Mouse (Mus musculus) liver, embryonic 16.5 days (tissue): ENCODE measurements at regions not wholly inside any gene's neighbourhood (a gene's known extent, or its start where the extent isn't known, plus 50 kb on each side); places are given as distances from the start of the nearest gene placed in this dataset.

ENCODE experiments used
- ATAC-seq: fragments of 200-750 bp; cut with Nextera tagmentation; 2 replicates; pipeline ENCODE4 v1.8.0; 2017; ENCODE audit warnings: low read depth, mild to moderate bottlenecking, moderate number of reproducible peaks, moderate library complexity
- H3K27ac ChIP-seq: fragments of 300-500 bp; sonication (generic); 2 replicates; pipeline ENCODE4 v1.5.1; 2014; ENCODE audit warnings: mild to moderate bottlenecking, low read length
- H3K27me3 ChIP-seq: fragments of 300-500 bp; sonication (generic); 2 replicates; pipeline ENCODE4 v1.6.1; 2014; ENCODE audit warnings: low read depth, low read length, mixed read lengths; ENCODE audit not compliant: control insufficient read depth, insufficient read depth
- H3K36me3 ChIP-seq: fragments of 300-500 bp; sonication (generic); 2 replicates; pipeline ENCODE4 v1.6.1; 2014; ENCODE audit warnings: mild to moderate bottlenecking; ENCODE audit not compliant: control insufficient read depth, insufficient read depth
- H3K4me1 ChIP-seq: fragments of 300-500 bp; sonication (generic); 2 replicates; pipeline ENCODE4 v1.6.1; 2014; ENCODE audit warnings: low read depth, low read length, mixed read lengths; ENCODE audit not compliant: control insufficient read depth
- H3K4me2 ChIP-seq: fragments of 300-500 bp; sonication (generic); 2 replicates; pipeline ENCODE4 v1.6.1; 2014; ENCODE audit warnings: low read depth, low read length, mixed read lengths
- H3K4me3 ChIP-seq: fragments of 300-500 bp; sonication (generic); 2 replicates; pipeline ENCODE4 v1.5.1; 2014; ENCODE audit warnings: low read depth, mild to moderate bottlenecking, low read length
- H3K9ac ChIP-seq: fragments of 300-500 bp; sonication (generic); 2 replicates; pipeline ENCODE4 v1.6.1; 2014; ENCODE audit warnings: low read depth, low read length
- H3K9me3 ChIP-seq: fragments of 300-500 bp; sonication (generic); replicated peaks from 2 replicates; pipeline ENCODE4 v1.6.1; 2016; ENCODE audit warnings: low read length; ENCODE audit not compliant: control insufficient read depth
- WGBS: fragments of 180-500 bp; shearing (Covaris S2); extraction: QIAGEN DNeasy Blood & Tissue Kit; methylation state at CpG from one replicate; pipeline ENCODE4 v1.1.7; 2014; ENCODE audit not compliant: insufficient replicate concordance; 5-methylcytosine and 5-hydroxymethylcytosine counted together

DNA sequence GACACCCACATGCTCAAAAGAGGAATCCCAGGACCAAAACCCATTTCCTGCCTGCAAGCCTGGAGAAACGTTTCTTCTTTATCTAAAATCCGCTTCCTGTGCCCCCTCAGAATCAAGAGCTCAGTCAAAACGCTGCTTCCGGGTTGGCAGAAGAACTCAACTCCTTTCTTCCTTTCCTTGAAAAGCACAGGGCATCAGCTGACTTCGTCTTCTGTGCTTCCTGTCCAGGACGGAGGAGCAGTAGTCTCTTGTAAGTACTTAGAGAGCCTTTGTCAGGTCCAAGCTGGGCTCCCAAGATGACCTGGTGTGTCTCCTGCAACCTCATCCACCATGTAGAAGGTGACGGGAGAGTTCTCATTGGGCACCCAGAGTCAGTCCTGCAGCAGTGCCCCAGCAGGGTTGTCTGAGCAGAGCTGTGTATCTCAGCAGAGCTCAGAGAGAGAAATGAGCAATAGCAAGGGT is 199.3 kb upstream of the 4930412O13Rik start:
- WGBS, result 12% methylated on average over 7 of the region's 7 CpGs
- no peak overlapping the region for H3K4me2 ChIP-seq
- H3K9me3 ChIP-seq, result no peaks in the 10 kb centered on the region
- H3K4me1 ChIP-seq, result no peaks in the 10 kb centered on the region
- H3K27ac ChIP-seq, result no peak overlapping the region
- H3K27me3 ChIP-seq, result no peaks in the 10 kb centered on the region
- no peak overlapping the region for H3K4me3 ChIP-seq
- no peaks in the 10 kb centered on the region for H3K36me3 ChIP-seq
- no peak overlapping the region for H3K9ac ChIP-seq
- ATAC-seq, result no peak

DNA sequence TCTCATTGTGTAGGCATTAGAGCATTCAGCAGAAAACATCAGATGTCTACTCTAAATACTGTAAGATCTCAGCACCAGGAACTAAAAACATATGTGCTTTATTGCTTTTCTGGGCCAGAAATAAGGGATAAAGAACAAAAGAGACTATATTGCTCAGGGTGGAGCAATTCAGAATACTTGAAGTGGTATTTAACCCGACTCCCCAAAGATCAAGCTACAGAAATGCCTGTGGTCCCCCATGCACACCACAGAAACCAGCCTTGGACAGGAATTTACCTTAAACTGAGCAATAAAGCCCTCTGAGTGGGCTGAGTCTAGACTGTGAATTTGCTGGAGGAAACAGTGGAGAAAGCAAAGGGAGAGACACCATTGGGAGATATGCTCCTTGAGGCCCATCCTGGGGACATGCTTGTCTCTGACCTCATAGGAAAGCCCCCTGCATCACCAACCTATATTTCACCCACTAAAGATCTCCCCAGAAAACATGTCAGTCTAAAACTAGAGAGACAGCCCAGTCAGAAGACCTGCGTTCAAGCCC is 197.3 kb upstream of the 4930412O13Rik start:
- Histone ChIP-seq H3K27me3 (no peaks in the 10 kb centered on the region), H3K9me3 (no peaks in the 10 kb centered on the region), H3K4me3 (no peak overlapping the region), H3K36me3 (no peaks in the 10 kb centered on the region), H3K4me1 (no peaks in the 10 kb centered on the region), H3K9ac (no peak overlapping the region), H3K4me2 (no peak overlapping the region), H3K27ac (no peak overlapping the region)
- WGBS, result 66% methylated on average over 2 of the region's 2 CpGs
- no peak for ATAC-seq

DNA sequence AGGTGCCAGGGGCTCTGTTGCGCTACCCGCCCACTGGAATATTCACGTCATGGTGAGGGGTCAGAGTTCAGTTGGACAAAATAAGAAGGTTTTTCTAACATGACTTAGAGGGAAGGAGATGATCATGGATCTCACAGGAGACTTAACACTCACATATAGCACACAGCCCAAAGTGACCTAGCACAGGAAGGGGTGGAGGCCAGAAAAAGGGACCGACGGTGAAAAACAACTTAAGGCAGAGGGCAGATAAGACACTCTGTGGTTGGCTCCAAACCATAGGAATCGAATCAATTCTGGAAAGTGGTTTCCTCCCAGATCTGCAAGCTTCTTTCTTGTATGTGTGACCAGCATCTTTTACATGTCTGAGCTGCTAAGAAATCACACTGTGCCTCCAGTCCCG is 192.9 kb upstream of the 4930412O13Rik start:
- Histone ChIP-seq H3K4me2 (no peak overlapping the region), H3K9me3 (no peaks in the 10 kb centered on the region), H3K27ac (no peak overlapping the region), H3K27me3 (no peaks in the 10 kb centered on the region), H3K4me1 (no peaks in the 10 kb centered on the region), H3K4me3 (no peak overlapping the region), H3K9ac (no peak overlapping the region), H3K36me3 (no peaks in the 10 kb centered on the region)
- 20% methylated on average over 7 of the region's 7 CpGs for WGBS
- no peak for ATAC-seq

DNA sequence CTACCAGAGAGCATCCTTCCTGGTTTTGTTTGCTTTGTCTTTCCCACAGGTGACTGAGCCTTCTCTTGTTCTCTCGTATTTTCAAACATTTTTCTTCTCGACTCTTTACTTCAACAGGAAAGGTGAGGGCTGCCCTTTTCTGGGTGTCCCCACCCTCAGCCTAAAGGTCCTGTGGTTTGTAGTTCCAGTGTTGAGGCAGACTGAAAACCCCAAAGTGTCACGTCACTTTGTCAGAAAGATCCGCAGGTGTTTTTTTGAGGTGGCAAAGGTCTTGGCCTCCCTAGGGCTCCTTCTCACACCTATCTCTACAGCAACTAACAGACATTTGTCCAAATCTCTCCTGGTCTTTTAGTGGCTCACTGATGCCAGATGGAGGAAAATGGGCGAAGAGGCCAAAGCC is 191.5 kb upstream of the 4930412O13Rik start:
- Histone ChIP-seq H3K36me3 (no peaks in the 10 kb centered on the region), H3K9ac (no peak overlapping the region), H3K4me2 (no peak overlapping the region), H3K27me3 (no peaks in the 10 kb centered on the region), H3K4me1 (no peaks in the 10 kb centered on the region), H3K4me3 (no peak overlapping the region), H3K9me3 (no peaks in the 10 kb centered on the region), H3K27ac (no peak overlapping the region)
- ATAC-seq, result no peak
- 47% methylated on average over 5 of the region's 5 CpGs for WGBS

DNA sequence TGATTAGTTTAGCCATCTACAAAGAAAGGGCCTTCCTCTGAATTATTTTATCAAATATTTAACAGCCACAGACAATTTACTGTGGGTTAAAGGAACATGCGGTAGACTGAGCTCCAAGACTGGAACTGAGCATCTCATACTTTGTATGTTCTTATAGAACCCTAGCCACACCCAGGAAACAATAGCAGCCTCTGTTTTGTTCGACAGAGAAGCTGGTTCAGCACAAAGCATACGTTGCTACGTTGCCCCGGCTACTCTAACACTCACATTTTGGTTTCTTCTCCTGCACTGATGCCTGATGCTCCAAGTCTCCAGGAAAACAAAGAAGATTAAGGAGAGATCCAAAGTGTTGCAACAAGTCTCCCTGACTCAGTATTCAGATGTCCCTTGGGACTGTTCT is 189.5 kb upstream of the 4930412O13Rik start:
- Histone ChIP-seq H3K4me3 (no peak overlapping the region), H3K4me2 (no peak overlapping the region)
- no peak for ATAC-seq

DNA sequence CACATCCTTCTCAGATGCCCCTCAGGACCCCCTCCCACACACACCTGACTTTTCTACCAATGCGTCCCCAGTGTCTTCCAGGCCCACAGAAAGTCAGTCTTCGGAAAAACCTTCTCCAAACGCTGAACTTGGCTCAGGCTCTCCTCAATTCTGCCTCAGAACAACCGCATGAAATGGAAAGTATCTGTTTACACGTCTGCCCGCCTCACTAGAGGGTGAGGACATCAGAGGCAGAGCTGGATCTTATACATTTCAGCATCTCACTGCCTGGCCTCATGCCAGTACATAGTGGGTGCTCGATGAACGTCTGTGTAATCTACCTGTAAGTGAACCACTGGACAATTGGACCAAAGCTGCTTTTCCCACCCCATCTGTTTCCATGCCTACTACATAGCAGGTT is 189.1 kb upstream of the 4930412O13Rik start:
- Histone ChIP-seq H3K4me1 (no peaks in the 10 kb centered on the region), H3K9me3 (no peaks in the 10 kb centered on the region), H3K4me2 (no peak overlapping the region), H3K4me3 (no peak overlapping the region), H3K27me3 (no peaks in the 10 kb centered on the region), H3K36me3 (no peaks in the 10 kb centered on the region), H3K27ac (no peak overlapping the region), H3K9ac (no peak overlapping the region)
- no peak for ATAC-seq
- 54% methylated on average over 8 of the region's 8 CpGs for WGBS

More for the DNA sequence above, 189.5 kb upstream of the 4930412O13Rik start:
- H3K36me3 ChIP-seq, result no peaks in the 10 kb centered on the region
- no peaks in the 10 kb centered on the region for H3K27me3 ChIP-seq
- H3K27ac ChIP-seq, result no peak overlapping the region
- no peaks in the 10 kb centered on the region for H3K4me1 ChIP-seq
- H3K9ac ChIP-seq, result no peak overlapping the region
- no peaks in the 10 kb centered on the region for H3K9me3 ChIP-seq
- WGBS, result 67% methylated on average over 5 of the region's 5 CpGs

DNA sequence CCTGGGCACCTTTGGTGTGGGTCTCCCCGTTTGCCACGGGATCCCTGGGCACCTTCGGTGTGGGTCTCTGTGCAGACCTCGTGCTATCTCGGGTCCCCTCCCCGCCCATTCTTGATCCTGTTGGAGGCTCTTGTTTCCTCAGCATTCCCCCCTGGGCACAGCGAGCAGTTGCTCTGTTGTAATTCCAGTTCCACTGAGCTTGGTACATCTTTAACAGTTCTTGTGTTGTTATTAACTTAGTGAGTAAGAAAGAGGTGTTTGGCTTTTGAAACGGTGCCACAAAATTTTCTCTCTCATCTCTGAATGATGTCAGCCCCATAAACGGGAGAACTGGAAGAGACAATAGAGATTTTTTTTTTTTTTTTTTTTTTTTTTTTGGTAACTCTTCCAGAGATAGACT is 187.7 kb upstream of the 4930412O13Rik start:
- 60% methylated on average over 9 of the region's 9 CpGs for WGBS
- no peaks in the 10 kb centered on the region for H3K9me3 ChIP-seq
- ATAC-seq, result no peak

DNA sequence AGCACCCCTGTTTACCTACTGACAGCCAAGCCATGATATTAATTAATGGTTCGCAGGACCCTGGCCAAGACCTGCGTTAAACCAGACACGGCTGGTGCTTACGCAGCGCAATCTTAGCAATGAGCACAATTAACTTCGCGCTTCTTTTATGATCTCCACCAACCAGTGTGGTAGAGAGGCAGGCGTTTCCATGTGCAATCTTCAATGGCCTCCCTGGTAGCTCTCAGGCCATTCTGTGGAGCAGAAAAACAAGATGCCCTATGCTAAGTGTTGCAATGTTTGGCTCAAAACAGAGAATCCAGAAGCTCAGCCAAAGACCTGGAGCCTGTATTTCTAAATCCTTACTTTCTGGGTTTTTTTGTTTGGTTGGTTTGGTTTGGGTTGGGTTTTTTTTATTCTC is 186.9 kb upstream of the 4930412O13Rik start:
- H3K27ac ChIP-seq, result no peak overlapping the region
- ATAC-seq, result no peak
- H3K4me1 ChIP-seq, result no peaks in the 10 kb centered on the region
- H3K4me2 ChIP-seq, result no peak overlapping the region
- H3K27me3 ChIP-seq, result no peaks in the 10 kb centered on the region
- H3K36me3 ChIP-seq, result no peaks in the 10 kb centered on the region
- 85% methylated on average over 8 of the region's 8 CpGs for WGBS
- no peak overlapping the region for H3K4me3 ChIP-seq
- no peaks in the 10 kb centered on the region for H3K9me3 ChIP-seq
- H3K9ac ChIP-seq, result no peak overlapping the region

More for the DNA sequence above, 187.7 kb upstream of the 4930412O13Rik start:
- H3K4me3 ChIP-seq, result no peak overlapping the region
- H3K4me1 ChIP-seq, result no peaks in the 10 kb centered on the region
- H3K4me2 ChIP-seq, result no peak overlapping the region
- no peaks in the 10 kb centered on the region for H3K36me3 ChIP-seq
- H3K27ac ChIP-seq, result no peak overlapping the region
- no peak overlapping the region for H3K9ac ChIP-seq
- no peaks in the 10 kb centered on the region for H3K27me3 ChIP-seq

DNA sequence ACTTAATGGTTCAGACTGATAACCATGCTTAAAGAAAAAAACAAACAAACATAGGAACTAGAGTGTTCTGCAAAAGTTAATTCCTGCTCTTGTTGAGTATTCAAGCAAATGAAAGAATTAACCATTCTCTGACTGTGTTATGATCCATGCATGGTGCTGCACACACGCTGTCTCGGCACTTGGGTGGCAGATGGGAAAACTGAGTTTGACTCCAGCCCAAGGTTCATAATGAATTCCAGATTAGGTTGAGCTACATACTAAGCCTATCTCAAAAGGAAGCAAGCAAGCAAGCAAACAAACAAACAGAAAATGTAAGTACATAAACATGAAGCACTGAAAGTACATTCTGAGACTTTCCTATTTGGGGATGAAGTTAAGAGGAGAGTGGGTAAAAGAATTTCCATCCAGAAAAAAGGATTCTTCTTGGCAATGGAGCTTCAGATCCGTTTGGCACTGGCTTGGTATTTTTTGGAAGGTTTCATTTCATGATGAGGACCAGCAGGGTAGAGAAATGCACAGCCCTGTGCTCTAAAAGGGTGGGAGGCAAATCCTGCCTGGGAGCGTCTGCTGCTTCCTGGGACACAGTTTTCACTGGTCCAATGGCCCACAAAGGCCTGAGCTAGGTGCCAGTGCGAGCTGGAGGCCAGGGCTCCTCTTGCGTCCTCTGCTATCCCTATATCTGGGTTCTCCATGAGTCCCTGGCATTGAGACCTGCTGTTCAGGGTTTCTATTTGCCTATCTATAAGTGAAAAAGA is 183.3 kb upstream of the 4930412O13Rik start:
- H3K27me3 ChIP-seq, result no peaks in the 10 kb centered on the region
- no peaks in the 10 kb centered on the region for H3K9me3 ChIP-seq
- no peak overlapping the region for H3K27ac ChIP-seq
- H3K36me3 ChIP-seq, result no peaks in the 10 kb centered on the region
- H3K9ac ChIP-seq, result no peak overlapping the region
- no peaks in the 10 kb centered on the region for H3K4me1 ChIP-seq
- 54% methylated on average over 6 of the region's 6 CpGs for WGBS
- H3K4me2 ChIP-seq, result no peak overlapping the region
- no peak overlapping the region for H3K4me3 ChIP-seq
- no peak for ATAC-seq
